Mouse (Mus musculus): ENCODE results near the gene Dtwd1. TPM values are rescaled to one million over a fixed set of nuclear protein-coding genes. Genes with fewer than 3 reads are reported as not detected.

The Dtwd1 gene
- polyA plus RNA-seq (2014; fragmentation: Illumina TruSeq; extraction: RNeasy Lipid Tissue Mini Kit (QIAGEN cat#74804); ENCODE audit: low read depth, low replicate concordance), result 13.7 TPM

DNA sequence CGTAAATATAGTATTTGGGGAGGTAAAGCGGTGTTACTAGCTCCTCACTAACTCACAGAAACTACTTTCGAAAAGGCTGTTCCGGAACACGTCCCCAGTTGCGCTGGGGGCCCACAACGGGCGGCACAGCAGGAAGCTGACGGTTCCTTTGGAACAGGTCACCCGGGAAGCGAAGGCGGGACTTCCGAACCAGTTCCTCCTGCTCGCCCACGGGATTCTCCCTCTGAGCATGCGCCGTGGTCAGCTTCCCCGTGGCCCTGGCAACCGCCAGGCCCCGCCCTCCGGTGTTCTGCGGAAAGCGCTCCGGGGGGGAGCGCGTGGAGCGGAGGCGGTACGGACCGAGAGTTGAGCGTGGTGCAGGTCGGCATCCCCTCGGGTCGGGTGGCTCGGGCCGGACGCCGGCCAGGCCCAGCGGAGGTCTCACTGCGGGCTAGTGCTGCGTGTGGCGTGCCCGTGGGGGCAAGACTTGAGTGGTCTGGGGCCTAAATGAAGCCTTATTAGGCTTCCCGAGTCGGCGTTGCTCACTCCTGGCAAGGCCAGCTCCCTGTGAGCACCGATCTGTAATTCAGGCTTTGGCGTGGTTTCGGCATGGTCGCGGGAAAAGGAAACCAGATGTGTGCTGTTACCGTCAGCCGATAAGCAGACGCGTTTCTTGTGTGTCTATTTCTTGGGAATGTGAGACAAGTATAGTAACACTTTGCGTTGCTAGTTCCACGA is at the start of gene Dtwd1, which contains the start of gene Fam227b:
Gene Dtwd1 (plus strand): TSS at position 287 of the 717 bp plus-strand sequence.
Gene Fam227b (minus strand): TSS at position 150 of the 717 bp plus-strand sequence.

DNA sequence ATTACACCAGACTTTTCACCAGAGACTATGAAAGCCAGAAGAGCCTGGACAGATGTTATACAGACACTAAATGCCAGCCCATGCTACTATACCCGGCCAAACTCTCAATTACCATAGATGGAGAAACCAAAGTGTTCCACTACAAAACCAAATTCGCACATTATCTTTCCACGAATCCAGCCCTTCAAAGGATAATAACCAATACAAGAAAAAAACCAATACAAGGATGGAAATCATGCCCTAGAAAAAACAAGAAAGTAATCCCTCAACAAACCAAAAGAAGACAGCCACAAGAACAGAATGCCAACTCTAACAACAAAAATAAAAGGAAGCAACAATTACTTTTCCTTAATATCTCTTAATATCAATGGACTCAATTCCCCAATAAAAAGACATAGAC is 62.9 kb downstream of the Dtwd1 start, which contains the start of gene Gm17555:
Gene Gm17555 (plus strand): TSS at position 301 of the 400 bp plus-strand sequence.

Other genes with a start within 250 kb of the Dtwd1 start
- 0.92 TPM for gene Fgf7, start 117.5 kb upstream of the Dtwd1 start, polyA plus RNA-seq (2014; fragmentation: Illumina TruSeq; extraction: RNeasy Lipid Tissue Mini Kit (QIAGEN cat#74804); ENCODE audit: low read depth, low replicate concordance)
- gene Fam227b, start 137 bp upstream of the Dtwd1 start, polyA plus RNA-seq (2014; fragmentation: Illumina TruSeq; extraction: RNeasy Lipid Tissue Mini Kit (QIAGEN cat#74804); ENCODE audit: low read depth, low replicate concordance), result 202 TPM
- gene Gm17555, start 63.0 kb downstream of the Dtwd1 start, polyA plus RNA-seq (2014; fragmentation: Illumina TruSeq; extraction: RNeasy Lipid Tissue Mini Kit (QIAGEN cat#74804); ENCODE audit: low read depth, low replicate concordance), result not detected

All from testis, adult 10 weeks (tissue).